Mouse (Mus musculus) testis, postnatal 10 days (tissue): ENCODE data around the gene Bicc1.

Experiments
- DNase-seq: peaks from one replicate; pipeline ENCODE4 v3.0.0; 2021; ENCODE audit warnings: low spot score

Gene Bicc1

DNA sequence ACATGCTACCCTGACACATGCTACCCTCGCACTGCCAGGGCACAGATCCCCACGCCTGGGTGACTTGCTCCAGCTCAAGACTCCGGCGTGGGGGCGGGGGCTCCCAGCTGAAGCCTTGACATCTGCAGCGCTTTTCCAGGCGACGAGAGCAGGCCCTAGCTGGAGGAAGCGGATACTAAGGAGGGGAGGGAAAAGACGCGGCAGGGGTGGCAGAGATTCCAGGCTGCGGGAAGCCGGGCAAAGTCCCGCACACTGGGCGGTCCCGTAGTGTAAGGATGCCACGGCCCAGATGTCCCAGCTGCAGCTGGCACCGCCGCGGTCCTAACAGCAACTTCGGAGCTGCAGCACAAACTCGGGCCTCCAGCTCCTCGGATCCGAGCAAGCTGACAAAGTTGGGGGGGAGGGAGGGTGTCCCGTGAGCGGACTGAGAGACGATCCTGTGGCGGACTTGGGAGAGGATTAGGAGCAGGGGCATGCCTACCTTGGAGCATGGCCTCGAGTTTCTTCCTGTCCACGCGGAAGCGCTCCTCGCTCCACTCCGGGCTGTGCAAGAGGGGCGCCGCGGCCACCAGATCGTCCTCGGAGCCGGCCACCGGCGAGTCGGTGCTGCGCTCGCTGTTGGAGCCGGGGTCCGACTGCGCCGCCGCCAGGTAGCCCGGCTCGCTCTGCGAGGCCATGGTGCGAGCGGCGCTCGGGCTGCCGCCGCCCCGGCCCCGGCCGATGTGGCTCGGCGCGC is 392 bp downstream of the Bicc1 start:
- peak; percentile 68 for DNase-seq

DNA sequence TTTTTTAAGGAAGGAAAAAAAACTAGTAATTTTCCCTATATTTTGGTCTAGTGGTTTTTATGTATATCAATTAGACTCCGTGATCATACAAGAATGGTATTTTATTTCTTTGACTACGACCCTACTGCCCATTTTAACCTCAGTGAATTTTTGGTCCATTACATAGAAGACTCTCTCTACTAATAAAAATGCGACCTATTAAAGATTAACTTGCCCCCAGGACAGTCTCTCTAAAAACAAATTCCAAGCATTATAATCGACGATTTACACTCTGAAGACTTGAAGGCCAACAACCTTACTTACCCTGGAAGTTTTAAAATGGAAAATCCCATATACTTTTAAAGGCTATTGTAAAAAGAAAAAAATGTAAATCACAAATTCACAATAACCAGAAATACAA is 2.9 kb downstream of the Bicc1 start:
- no peak for DNase-seq

DNA sequence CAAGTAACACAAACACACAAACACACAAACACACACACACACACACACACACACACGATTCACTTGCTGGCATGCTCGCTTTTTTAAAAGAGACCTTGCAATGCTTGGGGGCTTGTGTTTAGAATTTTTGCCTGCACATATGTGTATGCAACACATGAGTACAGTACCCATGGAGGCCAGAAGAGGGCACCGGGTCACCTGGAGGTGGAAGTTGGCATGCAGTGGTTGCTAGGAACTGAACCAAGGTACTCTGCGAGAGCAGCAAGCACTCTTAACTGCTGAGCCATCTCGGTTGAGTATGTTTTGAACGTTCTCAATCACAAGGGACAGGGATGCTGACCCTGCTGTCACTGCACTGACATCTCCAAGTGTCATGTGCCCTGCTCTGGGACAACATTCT is 5.9 kb downstream of the Bicc1 start:
- DNase-seq = no peak

DNA sequence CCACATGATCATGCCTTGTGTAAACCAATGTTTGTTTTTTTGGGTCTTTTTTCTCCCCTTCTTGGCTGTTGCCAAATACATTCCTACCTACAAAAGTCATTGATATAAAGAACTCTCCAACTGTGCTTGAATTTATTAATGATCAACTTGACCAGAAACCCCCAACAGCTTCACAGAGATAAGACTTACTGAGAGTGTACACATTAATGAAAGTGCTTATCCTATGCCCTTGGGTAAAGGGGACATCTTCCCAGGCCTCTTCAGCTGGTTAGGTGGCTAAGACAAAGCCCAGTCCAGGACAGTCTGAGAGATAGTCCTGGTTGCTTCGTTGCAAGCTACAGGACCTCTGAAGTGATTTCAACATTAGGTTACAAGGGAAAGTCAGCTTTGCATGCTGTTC is 6.4 kb downstream of the Bicc1 start:
- no peak for DNase-seq

DNA sequence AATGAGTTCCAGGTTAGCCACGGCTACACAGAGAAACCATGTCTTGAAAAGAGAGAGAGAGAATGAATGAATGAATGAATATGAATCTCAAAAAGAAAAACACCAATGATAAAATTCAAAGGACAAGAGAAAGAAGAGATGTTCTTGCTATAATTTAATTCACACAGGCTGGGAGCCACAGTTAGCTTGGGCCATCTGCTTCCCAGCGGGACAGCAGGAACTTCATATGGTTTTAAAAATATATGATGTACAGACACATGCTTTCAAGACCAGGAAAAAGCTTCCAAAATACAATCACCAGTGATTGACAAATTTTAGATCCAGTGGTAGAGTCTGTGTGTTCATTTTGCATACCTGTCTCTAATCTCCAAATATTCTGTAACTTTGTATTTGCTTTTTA is 9.0 kb downstream of the Bicc1 start:
- DNase-seq = no peak

DNA sequence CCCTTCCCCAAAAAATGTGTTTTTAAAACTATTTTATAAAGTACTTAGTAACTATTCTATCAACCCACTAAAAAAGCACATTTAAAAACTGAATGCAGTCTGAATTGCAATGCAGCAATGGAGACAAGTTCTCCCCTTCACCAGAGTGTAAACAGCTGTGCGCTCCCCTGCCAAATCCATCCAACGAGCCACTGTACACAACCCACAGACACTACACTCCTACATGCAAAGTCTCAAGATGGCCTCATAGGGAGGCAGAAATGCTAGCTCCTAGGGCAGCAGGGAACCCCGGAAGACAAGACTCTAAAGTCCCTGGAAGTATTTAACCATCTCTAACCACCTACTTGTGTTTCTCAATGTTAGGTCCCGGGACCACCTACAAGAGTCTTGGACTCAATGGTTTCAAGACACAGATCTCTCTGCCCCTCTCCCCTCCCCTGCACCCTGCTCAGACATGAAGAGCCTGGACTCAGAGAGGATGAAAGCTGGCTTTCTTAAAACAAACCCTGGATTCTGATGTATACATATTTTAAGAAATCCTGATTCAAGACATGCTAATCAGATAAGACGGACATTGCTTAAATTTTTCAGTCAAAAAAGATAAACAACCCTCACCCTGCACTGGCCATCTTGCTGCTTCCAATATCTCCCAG is 10.4 kb downstream of the Bicc1 start:
- peak; percentile 13 for DNase-seq

DNA sequence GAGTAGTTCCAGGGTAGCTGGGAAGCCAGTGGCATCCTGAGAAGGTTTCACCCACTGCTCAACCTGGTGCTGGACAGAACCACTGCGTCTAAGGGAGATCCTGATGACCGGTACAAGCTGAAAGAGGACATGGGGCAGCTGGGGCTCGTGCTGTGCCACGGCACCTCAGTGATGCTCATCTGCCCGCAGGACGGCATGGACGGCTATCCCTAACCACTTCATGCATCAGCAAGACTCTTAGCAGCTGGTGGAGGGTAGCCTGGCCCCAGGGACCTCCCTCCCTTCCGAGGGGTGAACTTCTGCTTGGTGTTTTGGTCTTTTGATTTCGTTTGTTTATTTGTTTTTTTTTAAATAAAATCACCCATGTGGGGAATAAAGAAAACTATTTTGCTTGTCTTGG is 11.3 kb downstream of the Bicc1 start:
- DNase-seq = peak; percentile 38

DNA sequence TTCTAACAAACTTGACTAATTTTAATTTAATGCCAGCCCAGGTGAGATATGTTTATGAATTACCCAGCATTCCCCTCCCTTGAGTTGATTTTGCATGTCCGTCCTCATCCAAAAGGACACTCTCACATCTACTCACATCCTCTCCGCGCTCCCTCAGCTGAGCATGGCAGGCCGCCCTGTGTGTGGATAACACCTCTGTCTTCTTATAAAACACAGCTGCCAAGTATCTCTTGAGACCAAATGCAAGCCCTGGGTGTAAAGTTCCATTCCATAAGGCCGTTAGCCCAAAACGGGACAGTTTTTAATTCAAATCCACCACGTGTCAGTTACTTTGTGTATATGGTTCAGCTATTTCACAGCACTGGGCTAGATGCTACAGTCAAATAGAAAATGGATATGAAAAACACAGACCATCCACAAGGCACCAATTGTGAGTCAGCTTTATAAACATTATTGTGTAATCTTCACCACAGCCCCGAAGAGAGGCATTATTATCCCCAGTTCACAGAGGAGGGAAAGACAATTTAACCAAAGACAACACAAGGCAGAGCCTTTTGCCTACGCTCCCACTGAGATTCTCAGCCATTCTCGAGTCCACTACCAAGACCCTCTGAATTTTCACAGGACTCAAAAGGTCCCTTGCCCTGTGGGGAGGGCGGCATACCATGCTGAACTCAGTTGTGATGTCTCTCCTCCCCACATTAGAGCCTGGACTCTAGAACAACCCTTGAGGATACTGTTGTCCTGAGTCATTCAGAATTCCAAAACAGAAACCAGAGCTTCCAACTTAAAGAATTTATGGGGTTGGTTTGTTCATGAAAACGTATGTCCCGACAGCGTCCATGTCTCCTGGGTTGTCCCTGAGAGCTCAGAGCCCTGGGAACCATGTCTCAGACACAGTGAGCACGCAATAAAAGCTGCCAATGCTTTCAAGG is 12.6 kb downstream of the Bicc1 start:
- DNase-seq = peak; percentile 16

DNA sequence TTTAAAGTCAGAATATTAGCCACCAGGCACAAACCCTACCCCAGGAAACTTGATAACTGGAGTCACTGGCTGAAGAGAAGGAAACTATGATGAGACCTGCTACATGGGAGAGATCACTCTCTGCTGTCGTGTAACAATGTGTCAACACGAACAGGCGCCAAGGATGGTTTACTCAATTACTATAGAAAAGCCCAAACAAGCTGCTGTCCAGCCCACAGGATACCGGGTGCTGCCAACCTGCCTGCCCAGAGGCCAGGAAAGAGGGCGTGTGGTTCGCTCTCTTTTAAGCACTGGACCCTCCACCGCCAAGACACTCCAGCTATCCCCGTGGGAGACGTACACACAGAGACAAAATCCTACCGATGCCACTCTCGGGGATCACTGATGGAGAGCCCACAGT is 13.7 kb downstream of the Bicc1 start:
- peak; percentile 31 for DNase-seq

DNA sequence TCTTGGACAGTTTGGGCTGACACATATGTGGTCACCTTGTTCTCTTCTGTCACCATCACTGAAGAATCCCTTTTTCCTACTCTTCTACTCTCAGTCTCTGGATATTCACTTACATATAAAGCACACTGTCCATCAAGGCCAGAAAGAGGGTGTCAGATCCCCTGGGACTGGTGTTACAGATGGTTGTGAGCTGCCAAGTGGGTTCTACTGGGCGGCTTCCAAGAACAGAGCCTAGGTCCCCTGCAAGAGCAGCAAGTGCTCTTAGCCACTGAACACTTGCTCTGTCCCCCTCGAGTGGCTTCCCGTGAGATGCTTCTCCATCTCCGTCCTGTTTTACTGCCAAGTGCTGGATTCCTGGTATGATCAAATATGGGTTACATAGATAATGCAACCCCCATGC is 15.3 kb downstream of the Bicc1 start:
- DNase-seq = peak; percentile 27

DNA sequence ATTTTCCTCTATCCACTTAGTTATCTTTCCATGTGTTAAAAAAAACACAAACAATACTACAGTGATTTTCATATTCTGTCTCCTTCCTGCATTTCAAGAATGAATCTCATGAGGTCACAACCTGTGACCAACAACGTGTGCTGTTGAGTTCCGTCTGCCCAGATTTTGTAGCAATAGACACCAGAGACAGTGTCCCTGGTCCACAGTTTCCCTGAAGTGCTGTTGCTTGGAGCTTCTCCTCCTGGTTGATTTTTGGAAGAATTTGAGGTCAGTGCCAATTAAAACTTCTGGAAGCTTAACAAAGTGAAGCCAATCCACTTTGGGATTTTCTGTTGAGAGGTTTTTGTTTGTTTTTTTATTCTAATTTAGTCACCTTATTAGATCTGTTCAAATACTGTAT is 16.9 kb downstream of the Bicc1 start:
- no peak for DNase-seq

DNA sequence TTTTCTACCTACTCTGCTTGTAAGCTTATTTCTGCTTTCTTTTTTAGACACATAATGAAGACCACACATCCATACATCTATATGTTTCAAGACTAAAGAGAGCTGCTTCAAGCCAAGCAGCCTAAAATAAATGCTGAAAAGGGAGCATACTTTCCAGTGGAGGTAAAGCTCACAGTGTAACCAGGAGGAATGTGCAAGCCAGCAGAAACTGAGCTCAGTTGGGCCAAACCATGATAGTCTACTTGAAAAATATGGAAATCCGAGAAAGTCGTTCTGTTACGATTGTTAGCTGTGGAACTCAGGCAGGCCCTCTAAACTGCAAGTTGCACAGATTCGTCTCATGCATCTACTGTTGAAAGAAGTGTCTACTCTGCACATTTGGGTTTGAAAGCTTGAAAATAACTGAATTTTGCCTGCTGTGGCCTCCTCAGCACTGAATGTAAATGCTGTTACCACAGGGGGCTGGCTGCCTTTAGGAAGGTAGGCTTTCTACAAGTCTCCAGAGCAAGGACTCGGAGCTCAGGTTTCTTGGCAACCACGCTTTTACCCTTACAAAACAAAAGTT is 19.1 kb downstream of the Bicc1 start:
- DNase-seq = peak; percentile 26

DNA sequence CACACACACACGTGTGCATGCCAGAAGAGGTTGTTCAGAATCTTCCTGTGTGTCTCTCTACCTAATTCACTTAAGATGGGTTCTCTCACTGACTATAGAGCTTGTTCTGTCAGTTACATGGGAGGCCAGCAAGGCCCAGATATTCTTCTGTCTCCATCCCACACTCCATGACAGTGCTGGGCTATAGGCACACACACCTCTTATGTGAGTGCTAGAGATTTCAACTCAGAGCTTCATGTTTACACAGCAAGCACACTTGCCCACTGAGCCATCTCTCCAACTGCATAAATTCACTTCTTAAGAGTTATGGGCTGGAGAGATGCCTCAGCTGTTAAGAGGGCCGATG is 20.7 kb downstream of the Bicc1 start:
- DNase-seq = no peak

DNA sequence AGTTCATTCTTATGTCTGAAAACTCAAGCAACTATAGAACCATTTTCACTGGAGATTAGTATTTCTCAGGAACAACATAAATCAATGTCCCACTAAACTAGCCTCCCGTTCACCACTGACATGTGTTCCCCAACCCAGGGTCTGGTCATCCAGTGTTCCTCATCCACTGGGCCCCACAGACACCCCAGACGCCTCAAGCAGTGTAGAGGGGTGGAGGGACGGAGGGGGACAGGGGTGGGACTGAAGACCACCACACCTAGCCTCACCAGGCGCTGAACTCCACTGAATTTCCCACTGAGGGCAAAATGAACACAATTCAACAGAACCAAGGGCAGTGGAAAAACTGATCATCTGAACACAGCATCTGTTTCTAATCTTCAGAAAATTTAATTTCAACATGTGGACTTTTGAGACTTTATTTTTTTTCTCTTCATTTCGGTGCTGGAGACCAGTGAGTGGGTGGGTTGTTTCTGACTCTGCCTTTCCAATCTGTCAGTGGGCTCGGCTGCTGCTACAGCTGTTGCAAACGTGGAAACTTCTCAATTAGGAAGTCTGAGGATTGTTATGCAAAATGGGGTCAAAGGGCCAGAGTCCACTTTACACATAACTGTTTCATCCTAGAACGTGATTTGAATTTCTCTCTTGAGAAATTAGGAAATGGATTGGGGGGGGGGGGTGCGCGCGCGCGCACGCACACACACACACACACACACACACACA is 21.2 kb downstream of the Bicc1 start:
- DNase-seq = peak; percentile 25

DNA sequence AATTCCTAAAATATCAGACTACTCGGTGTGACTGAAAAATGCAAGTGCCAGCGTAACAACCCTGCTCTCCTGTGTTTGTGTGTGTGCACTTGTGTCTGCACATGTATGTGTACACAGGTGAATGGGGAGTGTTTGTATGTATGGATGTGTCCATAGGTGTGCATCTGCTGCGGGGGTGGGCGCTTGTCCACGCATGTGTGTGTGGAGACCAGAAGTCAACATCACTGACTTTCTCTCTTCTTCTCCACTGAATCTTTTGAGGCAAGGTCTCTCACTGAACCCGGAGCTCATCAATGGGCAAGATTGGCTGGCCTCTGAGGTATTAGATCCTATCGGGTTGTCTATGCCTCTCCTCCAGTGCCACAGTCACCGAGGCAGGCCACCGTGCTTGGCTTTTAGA is 21.9 kb downstream of the Bicc1 start:
- peak; percentile 28 for DNase-seq

DNA sequence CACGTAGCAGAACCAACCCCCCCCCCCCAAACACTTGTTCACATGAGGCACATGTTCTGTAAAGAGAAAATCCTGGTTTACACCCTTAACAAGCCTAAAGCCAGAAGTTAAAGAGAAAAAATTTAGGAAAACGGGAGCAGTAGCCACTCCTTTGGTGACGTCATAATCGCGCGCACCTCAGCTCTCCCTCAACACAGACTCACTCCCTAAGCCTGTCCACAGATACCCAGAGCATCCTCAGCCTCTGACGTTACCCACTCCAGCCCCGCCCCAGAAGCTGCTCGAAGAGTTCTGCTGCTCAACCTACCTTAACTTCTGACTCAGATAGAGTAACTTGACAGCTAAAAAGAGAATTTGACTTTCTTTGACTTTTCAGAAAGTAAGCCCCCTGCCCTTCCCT is 28.2 kb downstream of the Bicc1 start:
- DNase-seq = peak; percentile 44

DNA sequence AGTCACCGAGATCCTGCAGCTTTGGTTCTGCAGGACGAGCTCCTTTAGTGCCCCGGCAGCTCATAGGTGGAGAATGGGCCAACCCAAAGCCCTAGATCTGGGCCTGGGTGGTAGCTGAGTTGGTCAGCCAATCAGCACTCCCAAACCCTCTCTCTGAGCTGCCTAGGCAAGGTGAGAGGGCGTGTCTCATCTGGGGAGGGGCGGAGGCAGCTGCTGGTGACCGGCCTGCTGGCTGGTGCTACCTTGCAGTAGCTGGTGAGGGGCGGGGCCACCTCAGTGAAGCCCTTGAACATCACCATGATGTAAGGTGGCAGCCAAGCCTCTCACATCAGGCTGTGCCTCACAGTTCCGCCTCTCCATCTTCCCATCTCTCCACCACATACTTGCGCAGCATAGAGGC is 29.2 kb downstream of the Bicc1 start:
- DNase-seq = peak; percentile 51

DNA sequence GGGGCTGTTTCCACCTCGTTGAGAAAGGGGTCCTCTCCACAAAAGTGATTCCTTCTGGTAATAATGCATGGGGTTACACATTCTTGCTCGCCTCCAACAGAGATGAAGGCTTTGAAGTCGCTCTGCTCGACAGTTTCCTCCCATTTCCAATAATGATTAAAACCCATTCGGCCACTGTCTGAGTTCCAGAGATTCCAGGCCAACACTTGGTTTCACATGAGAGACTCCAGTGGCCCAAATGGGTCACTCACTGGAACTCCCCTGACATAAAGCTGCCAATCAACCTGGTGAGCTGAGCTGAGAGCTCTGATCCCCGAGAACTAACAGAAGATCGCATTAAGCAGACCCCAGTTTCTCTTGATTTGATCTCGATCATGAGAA is 31.6 kb downstream of the Bicc1 start:
- DNase-seq = peak; percentile 16

DNA sequence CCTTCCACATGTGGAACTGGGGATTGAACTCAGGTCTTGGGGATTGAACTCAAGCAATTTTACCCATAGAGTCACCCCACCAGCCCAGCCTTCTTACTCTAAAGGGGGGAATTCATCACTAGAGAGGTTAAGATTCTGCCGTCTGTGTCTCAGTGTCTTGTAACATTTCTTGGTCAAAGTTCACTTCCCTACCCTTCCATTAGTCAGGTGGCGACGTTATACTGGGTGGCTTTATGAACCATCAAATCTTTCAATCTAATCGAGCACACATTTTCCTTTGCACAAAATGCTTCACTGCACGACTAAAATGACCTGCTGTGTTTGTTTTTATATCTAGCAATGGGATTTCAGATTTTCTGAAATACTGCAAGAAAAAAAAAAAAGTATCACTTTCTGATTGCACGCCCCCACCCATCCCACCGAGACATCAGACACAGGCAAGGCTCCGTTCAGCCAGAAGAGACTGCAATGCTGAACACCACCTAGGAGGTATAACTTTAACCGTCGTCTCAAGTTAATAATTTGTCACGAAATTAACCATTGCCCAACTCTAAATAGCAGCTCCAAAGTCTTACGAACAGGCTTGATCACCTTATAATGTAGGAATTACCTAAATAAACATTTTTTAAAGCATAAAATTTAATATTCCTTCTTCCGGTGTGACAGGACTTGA is 32.1 kb downstream of the Bicc1 start:
- DNase-seq = peak; percentile 22

DNA sequence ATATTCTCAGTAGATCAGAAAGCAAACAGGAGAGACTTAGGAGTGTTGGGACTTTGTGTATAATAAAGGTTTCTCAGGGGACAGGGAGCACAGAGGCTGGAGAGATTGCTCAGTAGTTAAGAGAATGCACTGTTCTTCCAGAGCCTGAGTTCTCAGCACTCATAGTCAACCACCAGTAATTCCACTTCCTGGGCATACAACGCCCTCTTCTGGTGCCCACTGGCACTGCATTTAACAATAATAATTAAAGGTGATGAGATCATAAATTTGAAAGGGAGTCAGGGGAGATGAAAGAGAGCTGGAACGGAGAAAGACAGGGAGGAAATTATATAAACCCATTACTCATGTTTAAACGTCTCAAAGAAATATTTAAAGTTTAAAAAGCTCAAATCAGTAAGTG is 35.5 kb downstream of the Bicc1 start:
- DNase-seq = peak; percentile 37

DNA sequence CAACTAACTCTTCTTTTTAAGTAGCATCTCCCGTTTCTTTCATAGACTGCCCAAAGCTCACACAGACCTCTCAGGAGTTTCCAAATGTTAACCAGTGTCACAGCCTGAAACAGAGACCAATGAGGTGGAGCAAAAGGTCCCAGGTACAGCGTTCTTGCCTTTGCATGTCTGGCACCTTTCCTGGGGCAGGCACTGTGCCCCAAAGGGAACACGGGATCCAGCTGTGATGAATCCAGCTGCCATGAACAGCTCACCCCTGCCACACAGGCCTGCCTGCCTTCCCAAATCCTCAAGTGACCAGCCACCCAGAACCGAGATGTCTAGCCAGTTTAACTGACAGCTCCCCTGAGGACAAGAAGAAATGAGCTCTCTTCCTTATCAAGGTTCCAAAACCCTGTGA is 36.1 kb downstream of the Bicc1 start:
- peak; percentile 43 for DNase-seq
